Mouse (Mus musculus) kidney, adult 2 months (tissue): ENCODE measurements at regions not wholly inside any gene's neighbourhood (a gene's known extent, or its start where the extent isn't known, plus 50 kb on each side); places are given as distances from the start of the nearest gene placed in this dataset.

Source experiments
- CTCF ChIP-seq: fragments of 200-500 bp; conservative IDR thresholded peaks from 2 replicates; pipeline ENCODE4 v1.5.1; 2011; ENCODE audit warnings: low read depth, mild to moderate bottlenecking, control low read depth, low read length, moderate library complexity, mixed read lengths; ENCODE audit not compliant: insufficient read depth, insufficient read length
- POLR2A ChIP-seq: fragments of 200-500 bp; IDR thresholded peaks from one replicate; pipeline ENCODE4 v1.6.1; 2011; ENCODE audit warnings: low read depth, low read length, control low read depth

GRCm38 (mm10) chr9:61166115-61166514 is 206.1 kb upstream of the Tle3 start:
- no peak for TF ChIP-seq POLR2A
- no peak for TF ChIP-seq CTCF
